Mouse (Mus musculus) brown adipose tissue, adult 24 weeks (tissue): ENCODE measurements at regions not wholly inside any gene's neighbourhood (a gene's known extent, or its start where the extent isn't known, plus 50 kb on each side); places are given as distances from the start of the nearest gene placed in this dataset.

ENCODE experiments used
- H3K27ac ChIP-seq: fragments of 200-500 bp; replicated peaks from 2 replicates; pipeline ENCODE4 v1.5.1; 2012; ENCODE audit warnings: low read depth, mild to moderate bottlenecking, low read length
- H3K4me1 ChIP-seq: fragments of 200-500 bp; 2 replicates; pipeline ENCODE4 v1.6.1; 2012; ENCODE audit warnings: low read length, mixed read lengths; ENCODE audit not compliant: control insufficient read depth, insufficient read depth, insufficient read length
- H3K4me3 ChIP-seq: fragments of 200-500 bp; 2 replicates; pipeline ENCODE4 v1.5.1; 2012; ENCODE audit warnings: low read depth, mild to moderate bottlenecking, low read length, moderate library complexity; ENCODE audit not compliant: insufficient read depth

DNA sequence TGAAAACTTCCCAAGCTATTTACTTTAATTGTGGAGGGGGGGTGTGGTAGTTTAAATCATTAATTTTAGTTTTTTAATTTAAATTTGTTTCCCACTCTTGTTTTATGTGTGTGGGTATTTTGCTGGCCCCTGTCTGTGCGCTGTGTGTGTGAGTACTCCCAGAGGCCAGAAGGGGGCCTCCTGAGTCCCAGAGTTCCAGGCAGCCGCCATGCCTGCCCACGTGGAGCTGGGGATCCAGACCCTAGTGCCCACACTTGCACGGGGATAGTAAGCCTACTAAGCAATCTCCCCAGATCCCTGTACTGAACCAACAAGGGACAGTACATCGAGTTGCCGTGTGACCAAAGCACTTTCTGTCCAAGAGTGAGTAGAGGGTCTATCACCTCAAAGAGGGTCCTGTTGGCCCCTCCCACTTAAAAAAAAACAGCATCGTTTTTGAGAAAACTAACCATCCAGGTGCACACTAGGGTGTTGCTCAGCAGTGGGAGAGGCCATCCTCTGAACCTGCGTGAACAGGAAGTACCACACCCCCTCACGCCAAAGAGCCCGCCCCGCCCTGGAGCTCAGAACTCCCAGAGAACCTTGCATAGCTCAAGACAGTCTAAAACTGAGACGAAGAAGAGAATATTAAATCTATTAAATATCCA, 160.4 kb upstream of the Haao start:
- Histone ChIP-seq H3K4me3 (no peak overlapping the region), H3K4me1 (peaks cover 10% of the 10 kb centered on the region), H3K27ac (no peak overlapping the region)

- H3K4me3 ChIP-seq: no peak overlapping the region
Measured at GRCm38 (mm10) chr17:84006748-84007147, 159.0 kb upstream of the Haao start.

DNA sequence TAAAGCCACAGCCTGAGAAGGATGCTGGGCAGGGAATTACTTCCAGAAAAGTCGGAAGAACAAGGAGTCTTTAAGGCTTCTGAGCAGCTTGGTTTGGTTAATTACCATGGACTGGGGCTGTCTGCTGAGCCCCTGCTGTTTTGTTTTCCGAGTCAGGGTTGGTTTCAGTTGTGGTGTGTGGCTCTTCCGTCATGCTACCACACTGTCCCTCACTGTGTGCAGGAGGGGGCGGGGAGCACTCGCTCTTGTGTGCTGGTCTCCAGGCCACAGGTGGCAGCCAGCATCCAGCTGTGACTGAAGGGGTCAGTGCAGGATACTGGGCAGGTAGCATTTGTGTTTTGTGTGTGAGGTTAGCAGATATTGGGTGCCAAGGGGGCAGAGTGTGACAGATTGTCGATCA, 156.5 kb upstream of the Haao start:
- peak overlapping the region; percentile 53 for H3K27ac ChIP-seq
- H3K4me1 ChIP-seq: peaks cover 15% of the 10 kb centered on the region
- H3K4me3 ChIP-seq: no peak overlapping the region

More at GRCm38 (mm10) chr17:84006748-84007147, 159.0 kb upstream of the Haao start:
- H3K27ac ChIP-seq: no peak overlapping the region
- peaks cover 14% of the 10 kb centered on the region for H3K4me1 ChIP-seq

- Histone ChIP-seq H3K4me3 (no peak overlapping the region), H3K27ac (peak overlapping the region; percentile 88), H3K4me1 (peaks cover 15% of the 10 kb centered on the region)
Measured at GRCm38 (mm10) chr17:84003489-84004234, 155.9 kb upstream of the Haao start.

DNA sequence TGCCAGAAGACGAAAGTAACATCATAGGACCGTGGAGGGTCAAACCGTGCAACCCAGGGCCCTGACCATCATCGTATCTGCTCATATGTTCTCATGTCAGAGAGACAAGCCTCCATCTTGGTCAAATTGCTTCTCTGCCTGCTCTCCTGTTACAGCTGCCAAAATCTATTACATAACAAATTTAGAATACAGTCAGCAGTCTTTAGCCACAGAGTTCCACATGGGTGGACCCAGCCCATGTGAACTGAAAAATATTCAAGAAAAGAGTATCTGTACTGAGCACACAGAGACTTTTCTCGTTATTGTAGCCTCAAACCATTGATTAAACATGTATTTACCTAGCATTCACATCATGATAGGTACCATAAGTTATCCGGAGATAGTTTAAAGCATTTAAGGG, 155.2 kb upstream of the Haao start:
- H3K27ac ChIP-seq: peak overlapping the region; percentile 88
- peaks cover 15% of the 10 kb centered on the region for H3K4me1 ChIP-seq
- no peak overlapping the region for H3K4me3 ChIP-seq

DNA sequence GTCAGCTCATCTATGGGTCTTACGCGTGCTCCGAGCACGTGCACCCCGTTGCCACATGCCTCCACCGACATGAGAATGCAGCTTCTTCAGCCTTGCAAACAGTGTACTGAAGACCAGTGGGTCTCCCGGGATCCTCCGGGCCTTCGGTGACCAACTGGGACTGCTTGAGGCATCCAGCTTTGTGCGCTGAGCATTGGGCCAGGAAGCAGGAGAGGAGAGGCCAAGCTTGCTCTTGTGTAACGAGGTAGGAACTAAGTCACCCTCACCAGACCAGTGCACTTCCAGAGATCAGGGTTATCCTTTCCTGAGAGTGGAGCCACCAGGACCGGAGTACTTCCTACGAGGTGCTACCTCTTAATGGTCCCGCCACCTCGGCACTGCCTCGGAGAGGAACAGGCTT, 154.6 kb upstream of the Haao start:
- Histone ChIP-seq H3K4me3 (no peak overlapping the region), H3K4me1 (peaks cover 15% of the 10 kb centered on the region), H3K27ac (peak overlapping the region; percentile 88)

GRCm38 (mm10) chr17:84000115-84000514, 152.4 kb upstream of the Haao start:
- H3K4me3 ChIP-seq: no peak overlapping the region
- H3K4me1 ChIP-seq: peaks cover 15% of the 10 kb centered on the region
- H3K27ac ChIP-seq: no peak overlapping the region

DNA sequence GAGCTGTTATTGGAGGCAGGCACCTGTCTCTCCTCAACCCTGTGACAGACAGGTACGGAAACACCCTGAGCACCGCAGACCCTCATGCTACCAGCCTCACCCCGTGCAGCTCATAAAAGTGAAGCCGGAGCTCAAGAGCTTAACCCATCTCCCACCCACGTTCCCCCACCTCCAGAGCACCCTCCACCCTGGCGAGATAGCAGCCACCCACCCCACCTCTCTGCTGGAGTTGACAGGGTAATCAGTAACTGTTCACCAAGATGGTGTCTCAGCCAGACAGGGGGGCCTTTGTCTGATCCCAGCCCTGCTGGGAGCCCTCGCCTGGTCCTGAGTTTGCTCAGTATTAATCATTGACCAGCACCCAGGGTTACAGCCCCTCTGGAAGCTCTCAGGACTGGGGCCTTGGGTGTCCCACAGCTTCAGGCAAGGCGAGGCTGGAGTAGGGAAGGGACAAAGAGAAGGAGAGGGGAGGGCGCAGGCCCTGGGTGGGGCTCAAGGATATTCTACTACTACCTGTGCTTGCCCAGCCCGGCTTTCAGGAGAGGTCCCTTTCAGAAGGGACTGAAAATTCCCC, 151.3 kb upstream of the Haao start:
- Histone ChIP-seq H3K4me3 (no peak overlapping the region), H3K4me1 (peaks cover 12% of the 10 kb centered on the region), H3K27ac (no peak overlapping the region)

DNA sequence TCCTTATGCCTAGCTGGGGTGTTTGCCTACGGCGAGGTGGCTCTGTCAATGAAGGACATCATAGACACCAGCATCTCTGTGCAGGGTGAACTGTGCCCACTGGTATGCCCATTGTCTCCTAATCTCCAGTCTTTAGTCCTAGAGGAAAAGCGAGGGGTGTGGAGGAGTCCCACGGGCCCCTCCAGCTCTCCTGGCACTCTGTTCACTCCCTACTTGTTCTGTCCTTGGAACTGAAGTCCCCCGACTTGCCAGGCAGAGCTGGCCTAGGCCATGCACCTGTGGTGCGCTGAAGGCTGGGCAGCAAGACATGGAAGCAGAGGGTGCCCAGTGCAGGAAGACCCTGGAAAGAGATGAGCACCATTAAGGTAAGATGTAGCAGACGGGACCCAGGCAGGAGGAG, 150.6 kb upstream of the Haao start:
- Histone ChIP-seq H3K4me1 (peaks cover 9% of the 10 kb centered on the region), H3K27ac (no peak overlapping the region), H3K4me3 (no peak overlapping the region)

DNA sequence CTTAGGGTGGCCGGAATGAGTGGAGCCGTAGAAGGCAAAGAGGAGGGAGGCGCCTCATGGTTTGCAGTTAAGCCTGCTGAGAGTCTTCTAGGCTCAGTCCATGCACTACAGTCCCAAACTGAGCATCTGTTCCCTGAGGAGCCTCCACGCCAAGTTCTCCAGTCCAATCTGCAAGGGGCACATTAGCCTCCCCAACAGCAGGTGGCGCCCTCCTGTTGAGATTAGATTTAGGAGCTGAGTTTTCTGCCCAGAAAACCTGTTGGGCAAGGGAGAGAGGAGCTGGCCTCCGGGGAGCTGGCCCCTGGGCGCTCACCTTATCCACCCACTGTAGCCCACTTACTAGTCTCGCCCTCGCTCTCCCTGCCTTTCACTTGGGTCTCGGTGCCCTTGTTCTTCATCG, 150.0 kb upstream of the Haao start:
- H3K4me3 ChIP-seq: no peak overlapping the region
- H3K4me1 ChIP-seq: peaks cover 9% of the 10 kb centered on the region
- H3K27ac ChIP-seq: no peak overlapping the region

DNA sequence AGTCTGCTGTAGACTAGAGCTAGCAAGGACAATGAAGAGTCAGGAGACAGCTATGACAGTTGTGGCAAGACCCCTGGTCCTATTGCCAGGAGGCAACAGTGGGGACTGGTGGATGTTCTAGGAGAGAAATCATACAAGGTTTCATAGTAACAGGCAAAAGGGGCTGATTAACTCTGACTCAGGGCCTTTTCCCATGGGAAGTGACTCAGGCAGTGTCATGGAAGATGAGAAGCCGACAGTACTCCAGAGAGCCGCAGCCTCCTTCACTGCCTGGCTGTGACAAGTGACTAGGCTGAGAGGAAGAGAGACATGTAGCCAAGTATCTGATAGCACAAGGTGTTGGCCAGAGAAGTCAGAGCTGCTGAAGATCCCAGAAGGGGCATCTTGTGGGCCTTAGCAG, 145.3 kb upstream of the Haao start:
- peaks cover 35% of the 10 kb centered on the region for H3K4me1 ChIP-seq
- peak overlapping the region; percentile 51 for H3K27ac ChIP-seq
- H3K4me3 ChIP-seq: no peak overlapping the region

- Histone ChIP-seq H3K27ac (peak overlapping the region; percentile 69), H3K4me1 (peaks cover 51% of the 10 kb centered on the region), H3K4me3 (no peak overlapping the region)
Measured at GRCm38 (mm10) chr17:83990421-83991365, 142.9 kb upstream of the Haao start.

DNA sequence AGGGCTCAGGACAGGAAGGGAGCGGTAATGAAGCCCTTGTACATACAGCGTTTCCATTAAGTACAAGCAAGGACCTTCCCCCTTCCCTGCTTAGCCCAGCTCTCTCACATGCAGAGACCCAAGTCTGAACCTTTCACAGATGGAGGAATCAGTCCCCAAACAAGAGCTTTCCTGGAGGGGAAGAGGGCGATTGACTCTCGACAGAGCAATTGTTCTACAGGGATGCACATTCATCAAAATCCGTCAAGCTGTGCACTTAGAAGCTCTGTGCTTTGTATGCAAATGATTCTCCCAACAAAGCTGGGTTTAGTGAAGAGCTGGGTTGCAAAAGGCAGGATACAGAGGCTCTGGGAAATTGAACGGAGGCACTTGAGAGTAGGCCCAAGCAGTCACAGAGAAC, 141.1 kb upstream of the Haao start:
- Histone ChIP-seq H3K4me1 (peaks cover 56% of the 10 kb centered on the region), H3K27ac (peak overlapping the region; percentile 29), H3K4me3 (no peak overlapping the region)

GRCm38 (mm10) chr17:83988165-83988564, 140.4 kb upstream of the Haao start:
- peaks cover 56% of the 10 kb centered on the region for H3K4me1 ChIP-seq
- no peak overlapping the region; the same call in 1 of the 2 replicates for H3K27ac ChIP-seq
- no peak overlapping the region for H3K4me3 ChIP-seq

DNA sequence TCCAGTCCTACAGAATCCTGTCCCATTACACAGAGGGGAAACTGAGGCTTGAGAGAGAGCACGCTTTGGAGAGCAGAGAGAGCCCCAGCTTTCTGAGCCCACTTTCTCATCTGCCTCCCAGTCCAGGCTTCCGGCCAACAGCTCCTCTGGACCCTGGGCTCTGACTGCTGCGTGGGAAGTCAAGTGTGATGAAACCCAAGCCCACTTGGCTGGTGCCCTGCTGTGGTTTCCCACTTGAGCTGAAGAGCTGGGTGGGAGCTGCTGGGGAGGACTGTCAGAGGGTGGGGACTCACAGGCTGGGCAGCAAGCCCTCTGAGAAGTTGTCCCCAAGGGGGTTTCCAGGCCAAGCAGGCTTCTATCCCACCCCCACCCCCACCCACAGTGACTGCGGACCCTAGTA, 139.9 kb upstream of the Haao start:
- Histone ChIP-seq H3K4me3 (no peak overlapping the region), H3K27ac (no peak overlapping the region), H3K4me1 (peaks cover 57% of the 10 kb centered on the region)
